Mouse (Mus musculus) macrophage (primary cell): Measurements from ENCODE around the gene Specc1. TPM values are rescaled to one million over a fixed set of nuclear protein-coding genes. Genes with fewer than 3 reads are reported as not detected.

Experiments used
- H3K27ac ChIP-seq: fragments of 350-480 bp; formaldehyde crosslinking; 2 replicates; pipeline ENCODE4 v1.9.0; 2021
- H3K36me3 ChIP-seq: fragments of 350-480 bp; formaldehyde crosslinking; 2 replicates; pipeline ENCODE4 v1.9.0; 2021; ENCODE audit errors: inconsistent target
- H3K4me3 ChIP-seq: fragments of 350-480 bp; formaldehyde crosslinking; 2 replicates; pipeline ENCODE4 v1.9.0; 2021; ENCODE audit errors: inconsistent target
- H3K79me2 ChIP-seq: fragments of 350-480 bp; formaldehyde crosslinking; 2 replicates; pipeline ENCODE4 v1.9.0; 2021; ENCODE audit errors: inconsistent target
- WGBS: methylation state at CpG from one replicate; pipeline ENCODE4 v1.1.7; 2026; ENCODE audit warnings: inconsistent platforms; ENCODE audit not compliant: missing documents; 5-methylcytosine and 5-hydroxymethylcytosine counted together
- polyA plus RNA-seq: library from polyadenylated mRNA; stranded (reverse); fragments of 250-400 nt; gene quantifications from 3 replicates; pipeline ENCODE4 v1.2.4, GENCODE M21; 2018; ENCODE audit warnings: inconsistent platforms

Specc1 gene
- polyA plus RNA-seq, 1 experiment from 2014 or later, result 116 TPM

DNA sequence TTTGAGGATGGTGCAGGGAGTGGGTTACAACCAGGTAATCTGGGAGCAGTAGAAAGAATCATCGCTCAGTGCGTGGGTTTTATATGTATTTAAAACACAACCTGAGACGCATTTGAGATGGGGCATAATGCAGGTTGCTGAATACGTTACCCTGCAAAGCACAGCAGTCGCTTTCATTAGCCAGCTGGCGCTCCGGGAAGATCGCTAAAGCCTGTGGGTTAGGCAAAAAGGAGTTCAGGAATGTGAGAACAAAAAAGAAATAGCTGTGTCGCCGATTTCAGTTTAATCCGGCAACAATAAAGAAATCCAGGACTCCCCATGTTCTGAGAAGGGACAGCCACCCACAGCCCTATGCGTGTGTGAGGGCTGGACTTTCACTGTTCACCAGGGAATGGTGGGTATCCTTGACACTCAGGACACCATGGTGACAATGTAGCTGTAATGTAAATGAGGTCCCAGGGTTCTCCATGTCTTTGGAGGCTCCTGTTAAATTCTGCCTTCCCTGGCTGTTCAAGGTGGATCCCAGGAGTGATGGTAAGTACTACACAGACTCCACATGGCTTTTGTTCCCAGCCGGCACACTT lies 58.6 kb downstream of the Specc1 start:
- 96% methylated on average over 13 of the region's 13 CpGs for WGBS
- no peak overlapping the region for H3K4me3 ChIP-seq
- H3K79me2 ChIP-seq, result peaks cover 91% of the 10 kb centered on the region
- H3K27ac ChIP-seq, result no peak overlapping the region
- peaks cover 14% of the 10 kb centered on the region; the same call in 1 of the 2 replicates for H3K36me3 ChIP-seq

GRCm38 (mm10) chr11:62016985-62017384 lies 60.4 kb downstream of the Specc1 start:
- 45% methylated on average over 2 of the region's 2 CpGs for WGBS
- no peak overlapping the region for H3K4me3 ChIP-seq
- peaks cover 91% of the 10 kb centered on the region for H3K79me2 ChIP-seq
- H3K36me3 ChIP-seq, result peaks cover 14% of the 10 kb centered on the region; the same call in 1 of the 2 replicates
- no peak overlapping the region for H3K27ac ChIP-seq

- WGBS, result 96% methylated on average over 10 of the region's 10 CpGs
- no peak overlapping the region for H3K4me3 ChIP-seq
- peaks cover 91% of the 10 kb centered on the region for H3K79me2 ChIP-seq
These were observed 62.0 kb downstream of the Specc1 start for GRCm38 (mm10) chr11:62018315-62019205.

DNA sequence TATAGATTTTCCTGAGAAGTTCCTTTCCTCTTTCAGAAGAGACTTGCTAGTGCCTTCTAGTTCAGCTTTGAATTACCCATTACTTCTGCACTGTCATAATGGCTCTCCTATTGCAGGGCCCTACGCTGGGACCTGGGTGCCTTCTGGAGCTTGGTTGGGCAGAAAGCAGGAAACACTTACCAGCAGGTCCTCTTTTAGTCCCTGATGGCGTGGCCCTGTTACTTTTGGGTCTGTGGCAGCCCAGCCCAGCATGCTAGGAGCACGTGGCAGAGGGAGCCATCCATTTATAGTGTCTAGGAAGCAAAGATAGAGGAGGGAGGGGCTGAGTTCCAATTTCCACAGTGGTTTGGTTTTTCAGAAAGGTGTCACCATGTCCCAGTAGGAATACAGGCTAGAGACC lies 63.3 kb downstream of the Specc1 start:
- Histone ChIP-seq H3K36me3 (peaks cover 21% of the 10 kb centered on the region; the same call in 1 of the 2 replicates), H3K27ac (no peak overlapping the region), H3K4me3 (no peak overlapping the region), H3K79me2 (peaks cover 91% of the 10 kb centered on the region)
- WGBS, result 80% methylated on average over 3 of the region's 3 CpGs

More at GRCm38 (mm10) chr11:62018315-62019205, 62.0 kb downstream of the Specc1 start:
- Histone ChIP-seq H3K27ac (no peak overlapping the region), H3K36me3 (peaks cover 20% of the 10 kb centered on the region; the same call in 1 of the 2 replicates)

DNA sequence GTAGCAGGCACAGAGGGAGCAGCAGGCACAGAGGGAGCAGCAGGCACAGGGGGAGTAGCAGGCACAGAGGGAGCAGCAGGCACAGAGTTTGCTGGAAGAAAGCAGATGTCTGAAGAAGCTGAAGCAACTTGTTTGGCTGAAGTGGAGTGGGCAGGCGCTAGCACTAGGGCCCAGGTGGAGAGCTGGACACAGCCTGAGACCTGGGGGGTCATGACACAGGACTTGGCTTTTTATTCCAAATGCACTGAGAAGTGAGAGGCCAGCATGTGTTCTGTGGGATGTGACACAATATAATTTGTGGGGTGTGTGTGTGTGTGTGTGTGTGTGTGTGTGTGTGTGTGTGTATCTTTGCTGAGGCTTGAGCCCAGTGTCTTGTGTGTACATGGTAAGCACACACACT lies 64.3 kb downstream of the Specc1 start:
- WGBS, result 100% methylated on average over 1 of the region's 1 CpGs
- Histone ChIP-seq H3K27ac (no peak overlapping the region), H3K36me3 (peaks cover 11% of the 10 kb centered on the region; the same call in 1 of the 2 replicates), H3K4me3 (no peak overlapping the region), H3K79me2 (peaks cover 91% of the 10 kb centered on the region)

GRCm38 (mm10) chr11:62022105-62022504 lies 65.5 kb downstream of the Specc1 start:
- Histone ChIP-seq H3K79me2 (peaks cover 91% of the 10 kb centered on the region), H3K27ac (no peak overlapping the region), H3K36me3 (peaks cover 8% of the 10 kb centered on the region; the same call in 1 of the 2 replicates), H3K4me3 (no peak overlapping the region)
- WGBS, result 89% methylated on average over 3 of the region's 3 CpGs

DNA sequence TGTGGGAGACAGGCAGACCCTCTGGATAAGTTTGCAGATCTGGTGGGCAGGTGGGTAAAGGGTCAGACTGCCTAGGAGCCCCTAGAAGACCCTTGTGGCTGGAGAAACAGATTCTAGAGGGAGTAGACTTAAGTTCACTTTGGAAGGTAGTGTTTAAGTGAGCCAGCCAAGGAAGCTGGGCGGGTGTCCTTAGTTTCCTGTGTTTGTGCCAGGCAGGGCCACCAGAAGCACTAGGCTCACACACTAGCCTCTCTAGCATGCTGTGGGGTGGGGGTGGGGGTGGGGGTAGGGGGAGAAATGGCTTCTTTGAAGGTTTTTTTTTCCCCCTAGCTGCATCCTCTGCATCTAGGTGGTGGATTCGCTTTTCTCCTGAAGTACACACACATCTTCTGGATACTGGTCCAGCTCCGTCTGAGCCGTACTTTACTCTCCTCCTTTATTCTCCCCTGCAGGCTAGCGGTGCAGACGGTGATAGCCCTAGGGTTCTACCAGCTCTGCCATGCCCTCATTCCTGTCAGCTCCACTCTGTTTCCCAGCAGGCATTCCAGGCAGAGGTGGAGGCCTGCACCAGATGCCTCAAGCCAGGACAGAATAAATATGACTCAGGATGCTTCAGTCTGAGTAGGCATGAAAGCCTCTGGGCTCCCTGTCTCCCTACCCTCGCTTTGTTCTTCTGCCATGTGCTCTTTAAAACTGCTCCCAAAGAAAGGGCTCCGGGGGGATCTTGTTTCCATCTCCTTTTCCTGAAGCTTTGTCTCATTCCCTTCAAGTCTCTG lies 66.3 kb downstream of the Specc1 start:
- H3K4me3 ChIP-seq, result no peak overlapping the region
- H3K79me2 ChIP-seq, result peaks cover 98% of the 10 kb centered on the region
- WGBS, result 89% methylated on average over 7 of the region's 8 CpGs
- peaks cover 8% of the 10 kb centered on the region; the same call in 1 of the 2 replicates for H3K36me3 ChIP-seq
- no peak overlapping the region for H3K27ac ChIP-seq

DNA sequence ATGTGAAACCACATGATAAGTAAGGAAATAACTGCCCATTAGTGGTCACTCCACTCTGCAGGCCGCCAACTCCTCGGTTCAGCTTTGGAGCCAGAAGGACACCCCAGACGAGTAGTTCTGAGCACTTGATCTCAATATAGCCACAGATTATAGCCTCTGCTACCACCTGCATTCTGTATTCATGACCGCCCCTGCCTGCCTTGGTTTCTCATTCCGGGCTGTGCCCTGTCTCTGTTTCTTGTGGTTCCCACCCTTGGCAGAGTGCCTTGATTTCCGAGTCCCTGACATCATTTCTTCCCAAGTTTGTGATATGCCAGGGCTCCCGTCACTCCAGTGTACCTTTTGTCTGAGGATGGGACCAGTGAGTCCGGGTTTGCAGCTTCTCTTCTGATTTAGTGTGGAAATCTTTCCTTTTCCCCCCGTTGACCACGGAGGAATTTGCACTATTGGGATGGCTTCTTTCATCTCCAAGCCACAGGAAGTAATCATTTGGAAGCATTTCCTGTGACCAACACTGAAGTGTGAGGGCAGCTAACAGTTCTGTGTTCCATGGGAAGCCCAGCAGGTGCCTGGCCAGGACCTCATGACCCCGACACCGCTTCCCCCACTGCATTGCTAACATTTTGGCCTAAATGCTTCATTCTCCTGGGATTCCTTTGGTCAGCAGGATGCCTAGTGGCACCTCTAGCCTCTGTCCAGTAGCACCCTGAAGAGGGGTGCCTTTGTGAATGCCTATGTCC lies 67.1 kb downstream of the Specc1 start:
- H3K79me2 ChIP-seq, result peaks cover 100% of the 10 kb centered on the region
- H3K27ac ChIP-seq, result no peak overlapping the region
- 93% methylated on average over 12 of the region's 12 CpGs for WGBS
- peaks cover 8% of the 10 kb centered on the region; the same call in 1 of the 2 replicates for H3K36me3 ChIP-seq
- H3K4me3 ChIP-seq, result no peak overlapping the region

DNA sequence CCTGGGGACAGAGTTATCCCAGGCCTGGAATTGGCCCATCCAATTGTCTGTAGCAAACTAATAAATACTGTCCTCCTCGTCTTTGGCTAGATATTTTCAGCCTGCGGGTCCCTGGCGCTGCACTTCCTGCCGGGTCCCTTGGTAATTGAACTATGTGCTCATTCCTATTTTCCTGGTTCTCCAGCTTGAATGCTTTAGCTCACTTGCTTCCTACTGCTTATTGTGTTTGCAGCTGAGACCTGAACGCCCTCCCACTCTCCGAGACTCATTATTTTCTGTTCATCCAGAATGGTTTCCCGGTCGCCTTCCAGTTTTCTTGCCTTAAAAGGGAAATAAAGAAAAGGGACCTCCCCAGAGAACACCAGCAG lies 67.7 kb downstream of the Specc1 start:
- H3K36me3 ChIP-seq, result peaks cover 11% of the 10 kb centered on the region
- no peak overlapping the region for H3K4me3 ChIP-seq
- H3K79me2 ChIP-seq, result peaks cover 99% of the 10 kb centered on the region
- H3K27ac ChIP-seq, result no peak overlapping the region
- 90% methylated on average over 8 of the region's 8 CpGs for WGBS

DNA sequence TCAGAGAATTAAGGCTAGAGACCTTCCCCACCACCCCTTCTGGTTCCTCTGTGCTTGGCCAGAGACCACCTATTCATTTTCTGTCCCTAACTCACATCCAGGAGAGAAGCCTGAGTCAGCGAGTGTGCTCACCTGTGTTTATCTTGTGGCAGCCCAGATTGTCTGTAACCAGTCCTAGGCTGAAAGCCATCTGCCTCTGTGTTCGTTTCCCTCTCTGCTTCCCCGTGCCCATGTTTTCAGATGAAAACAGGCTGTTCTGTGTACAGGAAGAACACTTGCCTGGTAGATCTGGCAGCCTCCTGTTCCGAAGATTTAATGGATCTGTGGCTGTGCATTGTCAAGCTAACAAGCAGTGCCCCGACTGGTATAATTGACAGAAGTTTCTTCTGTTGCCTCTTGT lies 68.4 kb downstream of the Specc1 start:
- H3K4me3 ChIP-seq, result no peak overlapping the region
- peaks cover 99% of the 10 kb centered on the region for H3K79me2 ChIP-seq
- peaks cover 18% of the 10 kb centered on the region for H3K36me3 ChIP-seq
- 89% methylated on average over 5 of the region's 5 CpGs for WGBS
- no peak overlapping the region for H3K27ac ChIP-seq

DNA sequence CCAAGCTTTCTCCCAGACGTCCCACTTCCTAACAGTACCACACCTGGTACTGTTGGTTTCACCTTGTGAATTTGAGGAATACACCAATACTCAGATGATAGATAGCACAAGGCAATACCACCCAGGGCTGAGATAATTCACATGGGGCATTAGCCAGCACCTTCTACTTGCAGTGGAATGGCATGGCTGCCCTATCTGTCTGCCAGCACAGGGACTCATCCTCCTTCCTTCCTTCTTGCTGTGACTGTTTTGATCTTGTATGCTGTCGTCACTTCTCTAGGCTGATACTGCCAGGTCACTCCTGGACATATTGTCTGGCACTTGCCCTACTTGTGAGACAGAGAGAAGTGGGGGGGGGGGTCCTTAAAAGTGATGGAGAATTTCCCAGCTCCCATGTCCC lies 69.2 kb downstream of the Specc1 start:
- 89% methylated on average over 2 of the region's 2 CpGs for WGBS
- peaks cover 26% of the 10 kb centered on the region for H3K36me3 ChIP-seq
- H3K4me3 ChIP-seq, result no peak overlapping the region

DNA sequence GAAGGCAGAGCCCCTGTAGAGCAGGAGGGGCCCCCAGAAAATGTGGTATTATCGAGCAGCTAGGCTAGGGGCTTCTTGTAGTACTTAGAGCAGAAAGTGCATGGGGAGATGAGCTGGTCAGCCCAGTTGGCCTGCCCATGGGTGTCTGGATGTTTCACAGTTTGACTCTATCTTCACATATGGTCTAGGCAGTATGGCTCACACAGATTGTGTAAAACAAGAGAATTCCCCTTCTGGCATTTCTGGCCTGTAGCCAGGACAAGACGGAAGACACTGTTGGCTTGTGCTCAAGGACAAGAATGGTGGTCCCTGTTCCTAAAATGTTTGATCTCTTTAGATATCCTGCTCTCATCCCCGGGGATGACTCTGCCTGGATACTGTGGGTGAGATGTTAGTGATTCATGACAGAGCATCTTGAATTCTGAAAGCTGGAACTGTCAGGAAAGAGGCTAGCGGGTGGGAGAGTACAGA lies 69.8 kb downstream of the Specc1 start:
- WGBS, result 96% methylated on average over 4 of the region's 4 CpGs

More for the DNA sequence above, 69.2 kb downstream of the Specc1 start:
- Histone ChIP-seq H3K27ac (no peak overlapping the region), H3K79me2 (peaks cover 92% of the 10 kb centered on the region)

DNA sequence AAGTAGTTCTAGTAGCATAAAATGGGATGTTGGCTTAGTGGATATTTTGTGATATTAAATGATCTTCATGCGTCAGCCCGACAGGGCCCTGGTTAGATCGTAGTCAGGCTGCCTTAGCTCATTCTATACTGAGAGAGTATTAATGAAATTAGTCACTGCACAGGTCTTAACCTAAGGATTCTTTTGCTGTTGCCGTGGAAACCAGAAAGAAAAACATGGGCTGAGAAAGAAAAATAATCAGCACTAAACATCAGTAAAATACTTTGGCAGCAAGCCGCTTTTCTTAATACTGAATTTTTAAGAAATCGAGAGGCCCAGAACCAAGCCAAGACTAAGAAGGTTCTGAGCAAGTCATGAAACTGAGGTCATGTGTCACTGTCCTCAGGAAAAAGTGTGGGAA lies 70.7 kb downstream of the Specc1 start:
- H3K27ac ChIP-seq, result no peak overlapping the region
- 94% methylated on average over 6 of the region's 6 CpGs for WGBS
- peaks cover 78% of the 10 kb centered on the region for H3K79me2 ChIP-seq
- peaks cover 39% of the 10 kb centered on the region for H3K36me3 ChIP-seq
- no peak overlapping the region for H3K4me3 ChIP-seq

More for the DNA sequence above, 69.8 kb downstream of the Specc1 start:
- Histone ChIP-seq H3K36me3 (peaks cover 32% of the 10 kb centered on the region), H3K27ac (no peak overlapping the region), H3K4me3 (no peak overlapping the region), H3K79me2 (peaks cover 86% of the 10 kb centered on the region)

GRCm38 (mm10) chr11:62027705-62028104 lies 71.1 kb downstream of the Specc1 start:
- Histone ChIP-seq H3K4me3 (no peak overlapping the region), H3K27ac (no peak overlapping the region), H3K36me3 (peaks cover 39% of the 10 kb centered on the region), H3K79me2 (peaks cover 78% of the 10 kb centered on the region)
- WGBS, result 8% methylated on average over 2 of the region's 2 CpGs
